Mouse (Mus musculus): ENCODE measurements around the gene Gm21983. TPM values are rescaled to one million over a fixed set of nuclear protein-coding genes. Genes with fewer than 3 reads are reported as not detected.

Gm21983 gene
- polyA plus RNA-seq, 1 experiment from 2014 or later: 0.67 TPM

- no peak for ATAC-seq (replicated peaks; ENCODE audit: insufficient number of reproducible peaks, low FRiP score, low TSS enrichment)
- no peaks in the 10 kb centered on the region for H3K27me3 ChIP-seq (ENCODE audit: control insufficient read depth, insufficient read depth, low read length)
- 83% methylated on average over 11 of the region's 11 CpGs for WGBS (ENCODE audit: insufficient replicate concordance)
- 0 out of 2 replicates have a peak, but pooled peaks cover 4% of the 10 kb centered on the region for H3K4me1 ChIP-seq (ENCODE audit: control insufficient read depth, insufficient read depth, low read length)
- no peak overlapping the region for H3K4me2 ChIP-seq
- no peaks in the 10 kb centered on the region; the same call in none of the 2 replicates for H3K36me3 ChIP-seq (ENCODE audit: control insufficient read depth, insufficient read depth, low read length)
- H3K9me3 ChIP-seq (replicated peaks; ENCODE audit: control insufficient read depth, low read length): no peaks in the 10 kb centered on the region
- H3K4me3 ChIP-seq (ENCODE audit: low read depth, low read length): no peak overlapping the region
- no peak overlapping the region for H3K9ac ChIP-seq (ENCODE audit: low read depth, low read length)
- H3K27ac ChIP-seq (ENCODE audit: low read depth, low read length): no peak overlapping the region
Observed at GRCm38 (mm10) chr7:27219937-27220336, 39.1 kb upstream of the Gm21983 start.

- Histone ChIP-seq H3K9ac (ENCODE audit: low read depth, low read length) (no peak overlapping the region), H3K36me3 (ENCODE audit: control insufficient read depth, insufficient read depth, low read length) (peaks cover 4% of the 10 kb centered on the region; the same call in 1 of the 2 replicates), H3K4me2 (no peak overlapping the region), H3K27me3 (ENCODE audit: control insufficient read depth, insufficient read depth, low read length) (no peaks in the 10 kb centered on the region), H3K4me3 (ENCODE audit: low read depth, low read length) (no peak overlapping the region), H3K4me1 (ENCODE audit: control insufficient read depth, insufficient read depth, low read length) (no peaks in the 10 kb centered on the region), H3K9me3 (replicated peaks; ENCODE audit: control insufficient read depth, low read length) (no peaks in the 10 kb centered on the region), H3K27ac (ENCODE audit: low read depth, low read length) (no peak overlapping the region)
- 79% methylated on average over 7 of the region's 7 CpGs for WGBS (ENCODE audit: insufficient replicate concordance)
- no peak for ATAC-seq (replicated peaks; ENCODE audit: insufficient number of reproducible peaks, low FRiP score, low TSS enrichment)
Observed at GRCm38 (mm10) chr7:27218586-27218985, 37.7 kb upstream of the Gm21983 start.

- Histone ChIP-seq H3K9ac (ENCODE audit: low read depth, low read length) (no peak overlapping the region), H3K4me3 (ENCODE audit: low read depth, low read length) (no peak overlapping the region), H3K4me1 (ENCODE audit: control insufficient read depth, insufficient read depth, low read length) (no peaks in the 10 kb centered on the region), H3K27ac (ENCODE audit: low read depth, low read length) (no peak overlapping the region), H3K9me3 (replicated peaks; ENCODE audit: control insufficient read depth, low read length) (no peaks in the 10 kb centered on the region), H3K36me3 (ENCODE audit: control insufficient read depth, insufficient read depth, low read length) (peaks cover 20% of the 10 kb centered on the region), H3K4me2 (no peak overlapping the region), H3K27me3 (ENCODE audit: control insufficient read depth, insufficient read depth, low read length) (no peaks in the 10 kb centered on the region)
- WGBS (ENCODE audit: insufficient replicate concordance): 80% methylated on average over 2 of the region's 2 CpGs
- no peak for ATAC-seq (replicated peaks; ENCODE audit: insufficient number of reproducible peaks, low FRiP score, low TSS enrichment)
Observed at GRCm38 (mm10) chr7:27212626-27213025, 31.7 kb upstream of the Gm21983 start.

DNA sequence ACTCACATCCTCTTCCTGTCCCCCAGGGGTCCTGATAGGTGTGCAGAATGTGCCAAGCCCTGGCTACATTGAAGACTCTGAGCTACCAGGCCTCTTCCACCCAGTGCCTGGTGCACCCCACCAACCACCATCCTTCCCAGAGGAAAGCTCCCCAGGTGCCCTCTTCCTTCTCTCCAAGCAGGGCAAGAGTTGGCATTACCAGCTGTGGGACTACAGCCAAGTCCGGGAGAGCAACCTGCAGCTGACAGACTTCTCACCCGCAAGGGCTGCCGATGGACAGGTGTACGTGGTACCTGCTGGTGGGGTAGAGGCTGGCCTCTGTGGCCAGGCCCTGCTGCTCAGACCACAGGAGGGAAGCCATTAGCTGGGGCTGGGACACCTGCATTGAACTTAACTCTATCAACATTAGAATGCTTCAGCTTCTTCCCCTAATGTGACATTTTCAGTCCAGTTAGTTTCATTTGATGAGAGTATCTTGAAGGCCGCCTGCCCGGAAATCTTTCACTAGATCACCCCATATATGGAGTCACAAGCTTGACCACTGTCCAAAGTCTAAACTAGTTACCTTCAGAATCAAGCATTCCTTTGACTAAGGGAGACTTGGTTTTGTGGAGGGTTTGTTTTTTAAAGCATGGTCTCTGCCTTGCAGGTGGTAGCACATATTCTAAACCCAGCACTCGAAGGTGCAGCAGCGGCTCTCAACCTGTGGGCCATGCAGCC, 23.0 kb upstream of the Gm21983 start:
- Histone ChIP-seq H3K9ac (ENCODE audit: low read depth, low read length) (no peak overlapping the region), H3K27ac (ENCODE audit: low read depth, low read length) (no peak overlapping the region), H3K36me3 (ENCODE audit: control insufficient read depth, insufficient read depth, low read length) (peaks cover 9% of the 10 kb centered on the region; the same call in 1 of the 2 replicates), H3K4me1 (ENCODE audit: control insufficient read depth, insufficient read depth, low read length) (no peaks in the 10 kb centered on the region), H3K9me3 (replicated peaks; ENCODE audit: control insufficient read depth, low read length) (no peaks in the 10 kb centered on the region), H3K4me2 (no peak overlapping the region), H3K4me3 (ENCODE audit: low read depth, low read length) (no peak overlapping the region), H3K27me3 (ENCODE audit: control insufficient read depth, insufficient read depth, low read length) (no peaks in the 10 kb centered on the region)
- no peak for ATAC-seq (replicated peaks; ENCODE audit: insufficient number of reproducible peaks, low FRiP score, low TSS enrichment)
- 95% methylated on average over 8 of the region's 8 CpGs for WGBS (ENCODE audit: insufficient replicate concordance)

- H3K9ac ChIP-seq (ENCODE audit: low read depth, low read length): no peak overlapping the region
- no peak overlapping the region for H3K27ac ChIP-seq (ENCODE audit: low read depth, low read length)
- no peaks in the 10 kb centered on the region for H3K9me3 ChIP-seq (replicated peaks; ENCODE audit: control insufficient read depth, low read length)
- 93% methylated on average over 8 of the region's 8 CpGs for WGBS (ENCODE audit: insufficient replicate concordance)
- H3K27me3 ChIP-seq (ENCODE audit: control insufficient read depth, insufficient read depth, low read length): no peaks in the 10 kb centered on the region
- H3K4me1 ChIP-seq (ENCODE audit: control insufficient read depth, insufficient read depth, low read length): peaks cover 7% of the 10 kb centered on the region
- peaks cover 9% of the 10 kb centered on the region; the same call in 1 of the 2 replicates for H3K36me3 ChIP-seq (ENCODE audit: control insufficient read depth, insufficient read depth, low read length)
- H3K4me3 ChIP-seq (ENCODE audit: low read depth, low read length): no peak overlapping the region
- ATAC-seq (replicated peaks; ENCODE audit: insufficient number of reproducible peaks, low FRiP score, low TSS enrichment): no peak
- H3K4me2 ChIP-seq: no peak overlapping the region
Observed at GRCm38 (mm10) chr7:27198779-27199178, 17.9 kb upstream of the Gm21983 start.

DNA sequence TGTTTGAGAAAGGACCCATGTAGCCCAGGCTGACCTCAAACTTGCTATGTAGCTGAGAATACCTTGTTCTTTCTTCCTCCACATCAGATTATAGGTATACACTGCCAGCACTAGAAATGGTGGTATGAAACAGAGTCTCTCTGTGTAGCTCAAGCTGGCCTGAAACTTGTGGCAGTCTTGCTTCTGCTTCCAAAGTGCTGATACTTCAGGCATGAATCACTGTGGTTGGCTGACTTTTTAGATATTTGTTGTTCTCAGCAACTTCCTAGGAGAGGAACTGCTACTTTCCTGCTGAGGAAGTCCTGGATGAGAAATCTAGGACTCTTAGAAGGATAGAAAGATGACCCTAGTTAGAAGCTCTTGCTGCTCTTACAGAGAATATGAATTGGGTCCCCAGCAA, 17.5 kb upstream of the Gm21983 start:
- Histone ChIP-seq H3K27me3 (ENCODE audit: control insufficient read depth, insufficient read depth, low read length) (no peaks in the 10 kb centered on the region), H3K27ac (ENCODE audit: low read depth, low read length) (no peak overlapping the region), H3K4me2 (no peak overlapping the region), H3K4me1 (ENCODE audit: control insufficient read depth, insufficient read depth, low read length) (peaks cover 8% of the 10 kb centered on the region), H3K36me3 (ENCODE audit: control insufficient read depth, insufficient read depth, low read length) (peaks cover 12% of the 10 kb centered on the region), H3K9ac (ENCODE audit: low read depth, low read length) (no peak overlapping the region), H3K4me3 (ENCODE audit: low read depth, low read length) (no peak overlapping the region), H3K9me3 (replicated peaks; ENCODE audit: control insufficient read depth, low read length) (no peaks in the 10 kb centered on the region)
- ATAC-seq (replicated peaks; ENCODE audit: insufficient number of reproducible peaks, low FRiP score, low TSS enrichment): no peak

DNA sequence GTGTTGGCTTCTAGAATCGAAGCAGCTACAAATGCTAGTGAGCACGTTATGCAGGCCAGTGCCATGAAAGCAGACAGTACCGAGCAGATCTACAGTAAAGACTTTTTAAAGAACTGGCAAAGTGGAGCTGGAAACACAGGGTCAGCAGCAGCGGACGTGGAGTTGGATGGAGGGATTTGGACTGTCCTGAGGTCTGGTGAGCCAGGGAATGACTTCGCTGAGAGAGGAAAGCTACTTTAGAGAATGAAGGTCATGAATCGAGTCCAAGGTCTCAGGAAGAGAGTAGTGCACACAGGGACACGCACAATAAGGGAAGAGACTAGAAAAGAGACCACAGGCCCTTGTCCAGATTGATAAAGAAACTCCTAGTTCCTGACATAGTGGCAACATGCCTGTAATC, 16.7 kb upstream of the Gm21983 start:
- H3K36me3 ChIP-seq (ENCODE audit: control insufficient read depth, insufficient read depth, low read length): peaks cover 11% of the 10 kb centered on the region
- no peak overlapping the region for H3K9ac ChIP-seq (ENCODE audit: low read depth, low read length)
- H3K27me3 ChIP-seq (ENCODE audit: control insufficient read depth, insufficient read depth, low read length): no peaks in the 10 kb centered on the region
- WGBS (ENCODE audit: insufficient replicate concordance): 88% methylated on average over 8 of the region's 8 CpGs
- no peak overlapping the region for H3K4me3 ChIP-seq (ENCODE audit: low read depth, low read length)
- H3K4me1 ChIP-seq (ENCODE audit: control insufficient read depth, insufficient read depth, low read length): peaks cover 8% of the 10 kb centered on the region
- no peak overlapping the region for H3K4me2 ChIP-seq
- no peak for ATAC-seq (replicated peaks; ENCODE audit: insufficient number of reproducible peaks, low FRiP score, low TSS enrichment)
- no peak overlapping the region for H3K27ac ChIP-seq (ENCODE audit: low read depth, low read length)
- no peaks in the 10 kb centered on the region for H3K9me3 ChIP-seq (replicated peaks; ENCODE audit: control insufficient read depth, low read length)

DNA sequence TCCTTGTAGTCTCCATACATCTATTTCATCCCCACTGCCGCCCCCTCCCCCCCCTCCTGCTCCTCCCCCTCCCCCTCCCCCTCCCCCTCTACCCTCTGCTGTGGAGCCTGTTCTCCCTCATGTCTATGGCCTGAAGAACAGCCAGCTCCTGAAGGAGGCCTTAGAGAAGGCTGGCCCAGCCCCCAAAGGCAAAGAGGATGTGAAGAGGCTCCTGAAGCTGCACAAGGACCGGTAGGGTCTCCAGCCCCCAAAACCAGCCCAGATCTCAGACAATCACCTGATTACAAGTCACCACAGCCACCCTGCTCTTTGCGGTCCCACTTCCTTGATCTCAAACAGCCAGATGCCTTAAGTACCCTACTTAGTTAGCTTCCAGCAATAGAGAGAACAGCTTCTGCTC, 16.2 kb upstream of the Gm21983 start:
- peaks cover 12% of the 10 kb centered on the region for H3K36me3 ChIP-seq (ENCODE audit: control insufficient read depth, insufficient read depth, low read length)
- H3K4me3 ChIP-seq (ENCODE audit: low read depth, low read length): no peak overlapping the region
- no peak for ATAC-seq (replicated peaks; ENCODE audit: insufficient number of reproducible peaks, low FRiP score, low TSS enrichment)
- H3K27ac ChIP-seq (ENCODE audit: low read depth, low read length): no peak overlapping the region
- H3K27me3 ChIP-seq (ENCODE audit: control insufficient read depth, insufficient read depth, low read length): no peaks in the 10 kb centered on the region
- H3K9me3 ChIP-seq (replicated peaks; ENCODE audit: control insufficient read depth, low read length): no peaks in the 10 kb centered on the region
- H3K4me2 ChIP-seq: no peak overlapping the region
- WGBS (ENCODE audit: insufficient replicate concordance): 78% methylated on average over 3 of the region's 3 CpGs
- H3K4me1 ChIP-seq (ENCODE audit: control insufficient read depth, insufficient read depth, low read length): peaks cover 8% of the 10 kb centered on the region
- no peak overlapping the region for H3K9ac ChIP-seq (ENCODE audit: low read depth, low read length)

Data from heart, embryonic 11.5 days (tissue).